Mouse (Mus musculus) erythroblast, embryonic 14.5 days (primary cell): ENCODE data around the gene Tcf23.

Source experiments
- GATA1 ChIP-seq: IDR thresholded peaks from 2 replicates; pipeline ENCODE4 v1.6.1; 2012; ENCODE audit warnings: low read length, inconsistent platforms, mixed read lengths
- TAL1 ChIP-seq: IDR thresholded peaks from 3 replicates; pipeline ENCODE4 v1.6.1; 2012; ENCODE audit warnings: low read length, inconsistent platforms, mixed read lengths

GRCm38 (mm10) chr5:31022690-31023089 lies 54.2 kb downstream of the Tcf23 start:
- no peak for TF ChIP-seq TAL1
- TF ChIP-seq GATA1: no peak
